Comparison of ENCODE assay signal across 8 mouse cellular contexts in the genomic region with DNA sequence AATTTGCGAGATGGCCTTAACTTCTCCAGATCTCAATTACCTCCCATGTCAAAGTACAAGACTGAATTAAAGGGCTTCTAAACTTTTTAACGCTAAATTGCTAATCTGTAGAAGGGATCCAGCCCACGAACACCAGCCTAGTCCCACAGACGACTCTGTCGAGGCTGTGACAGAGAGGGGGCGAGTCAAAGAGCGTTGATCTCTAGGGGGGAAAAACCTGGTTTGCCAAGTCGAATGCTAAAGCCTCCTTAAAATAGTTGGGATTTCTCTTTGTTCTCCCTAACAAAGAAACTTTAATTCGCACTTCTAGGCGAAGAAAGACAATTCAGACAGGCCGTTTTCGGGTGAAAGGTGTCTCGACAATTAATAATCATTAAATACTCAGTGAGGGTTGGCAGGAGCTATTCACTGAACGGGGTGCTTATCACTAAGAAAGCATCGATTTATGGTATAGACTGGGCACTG. TPM values are rescaled to one million over a fixed set of nuclear protein-coding genes. Genes with fewer than 3 reads are reported as not detected.
DNase-seq lines count a peak whose midpoint lies in the region; ATAC-seq and TF ChIP-seq lines count a peak whose summit lies in the region.

No protein-coding gene starts in this region.

- 10% methylated on average over 15 of the region's 15 CpGs for WGBS in heart, embryonic 13.5 days
- 7% methylated on average over 15 of the region's 15 CpGs for WGBS in hindbrain, postnatal 0 days
- WGBS in midbrain, embryonic 15.5 days = 2% methylated on average over 15 of the region's 15 CpGs

- no peaks in the 10 kb centered on the region for H3K36me3 ChIP-seq in heart, embryonic 13.5 days
- H3K36me3 ChIP-seq in hindbrain, postnatal 0 days (ENCODE audit: insufficient read depth, low read length) = no peaks in the 10 kb centered on the region
- no peaks in the 10 kb centered on the region for H3K36me3 ChIP-seq in midbrain, embryonic 15.5 days (replicated peaks)

- H3K4me1 ChIP-seq in heart, embryonic 13.5 days = peaks cover 25% of the 10 kb centered on the region
- H3K4me1 ChIP-seq in hindbrain, postnatal 0 days (ENCODE audit: insufficient read depth, low read length) = peaks cover 9% of the 10 kb centered on the region
- peaks cover 19% of the 10 kb centered on the region for H3K4me1 ChIP-seq in midbrain, embryonic 15.5 days

- H3K9me3 ChIP-seq in heart, embryonic 13.5 days = no peaks in the 10 kb centered on the region
- no peaks in the 10 kb centered on the region for H3K9me3 ChIP-seq in hindbrain, postnatal 0 days (ENCODE audit: low read length)
- H3K9me3 ChIP-seq in midbrain, embryonic 15.5 days = no peaks in the 10 kb centered on the region

- peak overlapping the region; percentile 87 for H3K9ac ChIP-seq in heart, embryonic 13.5 days
- H3K9ac ChIP-seq in hindbrain, postnatal 0 days (replicated peaks; ENCODE audit: low read length) = 0 out of 2 replicates have a peak overlapping the region, but pooled peaks have one; percentile 35
- peak overlapping the region; percentile 55 for H3K9ac ChIP-seq in midbrain, embryonic 15.5 days

- peak overlapping the region; percentile 60 for H3K4me3 ChIP-seq in heart, embryonic 13.5 days
- peak overlapping the region; percentile 43 for H3K4me3 ChIP-seq in hindbrain, postnatal 0 days (ENCODE audit: low read length)
- peak overlapping the region; percentile 46 for H3K4me3 ChIP-seq in midbrain, embryonic 15.5 days

- ATAC-seq in heart, embryonic 13.5 days (ENCODE audit: extremely low read depth, insufficient number of reproducible peaks, low FRiP score, low TSS enrichment) = no peak
- no peak for ATAC-seq in hindbrain, postnatal 0 days
- no peak for ATAC-seq in midbrain, embryonic 15.5 days (replicated peaks)

- DNase-seq in heart, adult 18-20 months = no peak
- peak; percentile 36 for DNase-seq in embryo, embryonic 11 days
- DNase-seq in hindbrain, postnatal 0 days (ENCODE audit: low spot score) = peak; percentile 9
- no peak for DNase-seq in thymus, postnatal 4 days
- no peak for DNase-seq in urinary bladder, adult 18-20 months (ENCODE audit: low spot score in 2 of 2)
- DNase-seq in lung, postnatal 4 days = no peak

- H3K27ac ChIP-seq in heart, embryonic 13.5 days (replicated peaks) = peak overlapping the region; percentile 65; the same call in 1 of the 2 replicates
- no peak overlapping the region for H3K27ac ChIP-seq in hindbrain, postnatal 0 days
- H3K27ac ChIP-seq in midbrain, embryonic 15.5 days = no peak overlapping the region

- H3K4me2 ChIP-seq in heart, embryonic 13.5 days = peak overlapping the region; percentile 88
- peak overlapping the region; percentile 96 for H3K4me2 ChIP-seq in hindbrain, postnatal 0 days (ENCODE audit: low read depth, low read length)
- H3K4me2 ChIP-seq in midbrain, embryonic 15.5 days = peak overlapping the region; percentile 89

- no peak for TF ChIP-seq CTCF in hindbrain, postnatal 0 days (IDR thresholded peaks at IDR 0.05; ENCODE audit: low read depth)

- H3K27me3 ChIP-seq in heart, embryonic 13.5 days (replicated peaks) = no peaks in the 10 kb centered on the region
- no peaks in the 10 kb centered on the region for H3K27me3 ChIP-seq in hindbrain, postnatal 0 days (ENCODE audit: insufficient read depth, low read length)
- peaks cover 29% of the 10 kb centered on the region for H3K27me3 ChIP-seq in midbrain, embryonic 15.5 days (replicated peaks)

RNA-seq across cellular contexts. Expression of a gene that starts 27.0 kb away (rescaled TPM):
- polyA plus RNA-seq in heart, embryonic 13.5 days (2015; fragmentation: Nextera tagmentation; extraction: Ambion mirVana) = 28.0 and 28.4 TPM in 2 replicates
- total RNA-seq in heart, adult 18-20 months (2021) = 10 to 100 TPM; 52.7 to 58.9 TPM
- 38.5 and 47.0 TPM in 2 replicates for total RNA-seq in hindbrain, postnatal 0 days (2014; rRNA removed)
- polyA plus RNA-seq in hindbrain, postnatal 0 days (2015; fragmentation: Nextera tagmentation; extraction: Ambion mirVana) = 16.0 TPM in 2 replicates
- 23.3 and 27.3 TPM in 2 replicates for polyA plus RNA-seq in midbrain, embryonic 15.5 days (2015; fragmentation: Nextera tagmentation; extraction: Ambion mirVana)

Comparison
In these comparisons a context has a peak if more than half of its experiments do, and no peak if none do; other contexts are left out.
1. H3K9ac ChIP-seq: peak in every context shown above with its lines; median percentile 87 in heart, embryonic 13.5 days; 55 in midbrain, embryonic 15.5 days; 35 in hindbrain, postnatal 0 days.
2. DNase-seq: peak in embryo, embryonic 11 days (single experiment) and hindbrain, postnatal 0 days (single experiment); none in heart, adult 18-20 months (0 of 2), thymus, postnatal 4 days (single experiment), urinary bladder, adult 18-20 months (0 of 2) and lung, postnatal 4 days (0 of 2).
3. Peak in every context shown above with its lines, with median percentiles within 50 percentile points of each other: H3K4me2 ChIP-seq and H3K4me3 ChIP-seq.